Mouse (Mus musculus): ENCODE results near the gene Cacna1i.

GRCm38 (mm10) chr15:80363821-80364715, 77.0 kb downstream of the Cacna1i start:
- TF ChIP-seq CTCF (IDR thresholded peaks at IDR 0.05; ENCODE audit: borderline replicate concordance, control insufficient read depth, extremely low read depth, insufficient read depth, low read length, poor library complexity) (no peak), POLR2A (IDR thresholded peaks at IDR 0.05; ENCODE audit: control insufficient read depth, extremely low read depth, insufficient read depth, low read length, poor library complexity) (no peak)
